Mouse (Mus musculus): ENCODE data around the gene Dpp4.

The Dpp4 gene

GRCm38 (mm10) chr2:62360872-62361271 lies 51.2 kb downstream of the Dpp4 start:
- no peak for DNase-seq (ENCODE audit: low spot score)

GRCm38 (mm10) chr2:62357259-62357658 lies 54.8 kb downstream of the Dpp4 start:
- no peak for DNase-seq (ENCODE audit: low spot score)

GRCm38 (mm10) chr2:62356606-62357005 lies 55.4 kb downstream of the Dpp4 start:
- no peak for DNase-seq (ENCODE audit: low spot score)

- DNase-seq (ENCODE audit: low spot score), result no peak
Measured at GRCm38 (mm10) chr2:62355766-62356165, 56.3 kb downstream of the Dpp4 start.

- no peak for DNase-seq (ENCODE audit: low spot score)
Measured at GRCm38 (mm10) chr2:62352035-62352434, 60.0 kb downstream of the Dpp4 start.

- no peak for DNase-seq (ENCODE audit: low spot score)
Measured at GRCm38 (mm10) chr2:62347762-62348161, 64.3 kb downstream of the Dpp4 start.

GRCm38 (mm10) chr2:62346771-62347170 lies 65.3 kb downstream of the Dpp4 start:
- no peak for DNase-seq (ENCODE audit: low spot score)

- no peak for DNase-seq (ENCODE audit: low spot score)
Measured at GRCm38 (mm10) chr2:62344367-62344766, 67.7 kb downstream of the Dpp4 start.

GRCm38 (mm10) chr2:62341734-62342128 lies 70.3 kb downstream of the Dpp4 start:
- DNase-seq (ENCODE audit: low spot score), result no peak

- no peak for DNase-seq (ENCODE audit: low spot score)
Measured at GRCm38 (mm10) chr2:62341061-62341733, 70.8 kb downstream of the Dpp4 start.

- DNase-seq (ENCODE audit: low spot score), result no peak
Measured at GRCm38 (mm10) chr2:62339222-62339944, 72.6 kb downstream of the Dpp4 start.

GRCm38 (mm10) chr2:62337086-62337485 lies 74.9 kb downstream of the Dpp4 start:
- no peak for DNase-seq (ENCODE audit: low spot score)

- no peak for DNase-seq (ENCODE audit: low spot score)
Measured at GRCm38 (mm10) chr2:62334397-62335243, 77.4 kb downstream of the Dpp4 start.

GRCm38 (mm10) chr2:62332465-62332864 lies 79.6 kb downstream of the Dpp4 start:
- no peak for DNase-seq (ENCODE audit: low spot score)

GRCm38 (mm10) chr2:62331913-62332312 lies 80.1 kb downstream of the Dpp4 start:
- no peak for DNase-seq (ENCODE audit: low spot score)

- no peak for DNase-seq (ENCODE audit: low spot score)
Measured at GRCm38 (mm10) chr2:62325388-62325787, 86.6 kb downstream of the Dpp4 start.

GRCm38 (mm10) chr2:62323078-62323637 lies 88.9 kb downstream of the Dpp4 start:
- no peak for DNase-seq (ENCODE audit: low spot score)

GRCm38 (mm10) chr2:62319489-62319888 lies 92.5 kb downstream of the Dpp4 start:
- DNase-seq (ENCODE audit: low spot score), result no peak

GRCm38 (mm10) chr2:62316930-62317329 lies 95.1 kb downstream of the Dpp4 start:
- no peak for DNase-seq (ENCODE audit: low spot score)

GRCm38 (mm10) chr2:62307477-62307876 lies 104.6 kb downstream of the Dpp4 start:
- DNase-seq (ENCODE audit: low spot score), result no peak

- no peak for DNase-seq (ENCODE audit: low spot score)
Measured at GRCm38 (mm10) chr2:62306978-62307377, 105.1 kb downstream of the Dpp4 start.

GRCm38 (mm10) chr2:62301716-62302115 lies 110.3 kb downstream of the Dpp4 start:
- no peak for DNase-seq (ENCODE audit: low spot score)

Measured in urinary bladder, postnatal 14 days (tissue).